Mouse (Mus musculus) midbrain, embryonic 14.5 days (tissue): ENCODE measurements around the gene Efhb. TPM values are rescaled to one million over a fixed set of nuclear protein-coding genes. Genes with fewer than 3 reads are reported as not detected.

Experiments used
- ATAC-seq: fragments of 200-750 bp; cut with Nextera tagmentation; 2 replicates; pipeline ENCODE4 v1.8.0; 2017; ENCODE audit warnings: moderate number of reproducible peaks, moderate library complexity; ENCODE audit not compliant: low FRiP score, low TSS enrichment
- DNase-seq: peaks from one replicate; pipeline ENCODE4 v3.0.0-alpha.2; 2015
- H3K27ac ChIP-seq: fragments of 300-500 bp; sonication (generic); replicated peaks from 2 replicates; pipeline ENCODE4 v1.5.1; 2014; ENCODE audit warnings: mild to moderate bottlenecking, low read depth, low read length, moderate library complexity
- H3K27me3 ChIP-seq: fragments of 300-500 bp; sonication (generic); 2 replicates; pipeline ENCODE4 v1.6.1; 2014; ENCODE audit warnings: low read length, control low read depth, mixed read lengths; ENCODE audit not compliant: control insufficient read depth, insufficient read depth
- H3K36me3 ChIP-seq: fragments of 300-500 bp; sonication (generic); 2 replicates; pipeline ENCODE4 v1.6.1; 2014; ENCODE audit warnings: low read length, control low read depth; ENCODE audit not compliant: control insufficient read depth, insufficient read depth
- H3K4me1 ChIP-seq: fragments of 300-500 bp; sonication (generic); 2 replicates; pipeline ENCODE4 v1.6.1; 2014; ENCODE audit warnings: mild to moderate bottlenecking, antibody characterized with exemption, low read length, control low read depth; ENCODE audit not compliant: control insufficient read depth, insufficient read depth
- H3K4me2 ChIP-seq: fragments of 300-500 bp; sonication (generic); 2 replicates; pipeline ENCODE4 v1.6.1; 2014; ENCODE audit warnings: mild to moderate bottlenecking, low read length, moderate library complexity
- H3K4me3 ChIP-seq: fragments of 300-500 bp; sonication (generic); replicated peaks from 2 replicates; pipeline ENCODE4 v1.5.1; 2014; ENCODE audit warnings: low read depth, low read length
- H3K9ac ChIP-seq: fragments of 300-500 bp; sonication (generic); replicated peaks from 2 replicates; pipeline ENCODE4 v1.6.1; 2014; ENCODE audit warnings: mild to moderate bottlenecking, low read length, moderate library complexity
- H3K9me3 ChIP-seq: fragments of 300-500 bp; sonication (generic); 2 replicates; pipeline ENCODE4 v1.6.1; 2016; ENCODE audit warnings: low read length, control low read depth, mixed read lengths; ENCODE audit not compliant: control insufficient read depth
- WGBS: fragments of 180-500 bp; shearing (Covaris S2); extraction: QIAGEN DNeasy Blood & Tissue Kit; methylation state at CpG from one replicate; pipeline ENCODE4 v1.1.7; 2014; 5-methylcytosine and 5-hydroxymethylcytosine counted together
- polyA plus RNA-seq: library from polyadenylated mRNA; unstranded; fragments of >200 nt; fragmentation: Nextera tagmentation; extraction: Ambion mirVana; gene quantifications from 2 replicates; pipeline ENCODE4 v1.2.1, GENCODE M21; 2014

Gene Efhb
- polyA plus RNA-seq: 0.94 and 0.97 TPM in 2 replicates

- Histone ChIP-seq H3K27ac (no peak within 1 kb of the TSS), H3K9ac (peak within 1 kb of the TSS; percentile 48), H3K4me2 (peak within 1 kb of the TSS; percentile 70), H3K9me3 (no peaks in the 10 kb centered on the region), H3K27me3 (no peaks in the 10 kb centered on the region), H3K36me3 (no peaks in the 10 kb centered on the region), H3K4me3 (peak within 1 kb of the TSS; percentile 38), H3K4me1 (0 out of 2 replicates have a peak, but pooled peaks cover 2% of the 10 kb centered on the region)
- peak; percentile 91 for ATAC-seq
- DNase-seq: peak; percentile 91
- WGBS: 20% methylated on average over 26 of the region's 26 CpGs
These were observed at the start of gene Efhb for GRCm38 (mm10) chr17:53462603-53463495. Efhb (minus strand) TSS chr17:53463321.

GRCm38 (mm10) chr17:53512311-53512951 is 49.3 kb upstream of the Efhb start:
- H3K27me3 ChIP-seq: no peaks in the 10 kb centered on the region
- H3K36me3 ChIP-seq: no peaks in the 10 kb centered on the region
- ATAC-seq (no peak), DNase-seq (peak; percentile 72)
- H3K27ac ChIP-seq: no peak overlapping the region
- no peaks in the 10 kb centered on the region for H3K4me1 ChIP-seq
- no peaks in the 10 kb centered on the region for H3K9me3 ChIP-seq
- WGBS: 83% methylated on average over 2 of the region's 2 CpGs
- H3K4me2 ChIP-seq: no peak overlapping the region
- H3K4me3 ChIP-seq: no peak overlapping the region
- no peak overlapping the region for H3K9ac ChIP-seq

GRCm38 (mm10) chr17:53502966-53503365 is 39.8 kb upstream of the Efhb start:
- DNase-seq: no peak
- Histone ChIP-seq H3K27ac (no peak overlapping the region), H3K9ac (no peak overlapping the region), H3K4me2 (no peak overlapping the region), H3K4me1 (no peaks in the 10 kb centered on the region), H3K9me3 (no peaks in the 10 kb centered on the region), H3K27me3 (no peaks in the 10 kb centered on the region), H3K36me3 (peaks cover 60% of the 10 kb centered on the region), H3K4me3 (no peak overlapping the region)
- no peak for ATAC-seq
- WGBS: 96% methylated on average over 2 of the region's 2 CpGs

- 91% methylated on average over 1 of the region's 1 CpGs for WGBS
These were observed 25.9 kb upstream of the Efhb start for GRCm38 (mm10) chr17:53489007-53489378.

GRCm38 (mm10) chr17:53488291-53489006 is 25.3 kb upstream of the Efhb start:
- DNase-seq: no peak

More at GRCm38 (mm10) chr17:53489007-53489378, 25.9 kb upstream of the Efhb start:
- H3K9me3 ChIP-seq: no peaks in the 10 kb centered on the region
- H3K27me3 ChIP-seq: no peaks in the 10 kb centered on the region
- peaks cover 41% of the 10 kb centered on the region for H3K36me3 ChIP-seq
- H3K27ac ChIP-seq: no peak overlapping the region
- ATAC-seq: no peak
- no peaks in the 10 kb centered on the region for H3K4me1 ChIP-seq
- H3K4me2 ChIP-seq: no peak overlapping the region
- no peak overlapping the region for H3K9ac ChIP-seq
- DNase-seq: no peak
- no peak overlapping the region for H3K4me3 ChIP-seq

GRCm38 (mm10) chr17:53480433-53480832 is 17.3 kb upstream of the Efhb start:
- no peak for ATAC-seq

More at GRCm38 (mm10) chr17:53488291-53489006, 25.3 kb upstream of the Efhb start:
- no peak overlapping the region for H3K4me3 ChIP-seq
- peaks cover 39% of the 10 kb centered on the region for H3K36me3 ChIP-seq
- no peak overlapping the region for H3K9ac ChIP-seq
- no peak for ATAC-seq
- 95% methylated on average over 4 of the region's 4 CpGs for WGBS
- H3K9me3 ChIP-seq: no peaks in the 10 kb centered on the region
- no peak overlapping the region for H3K4me2 ChIP-seq
- H3K27me3 ChIP-seq: no peaks in the 10 kb centered on the region
- H3K4me1 ChIP-seq: no peaks in the 10 kb centered on the region
- H3K27ac ChIP-seq: no peak overlapping the region

GRCm38 (mm10) chr17:53479604-53480041 is 16.5 kb upstream of the Efhb start:
- Histone ChIP-seq H3K4me1 (peaks cover 17% of the 10 kb centered on the region), H3K9me3 (no peaks in the 10 kb centered on the region), H3K36me3 (peaks cover 6% of the 10 kb centered on the region; the same call in 1 of the 2 replicates), H3K4me2 (peak overlapping the region; percentile 90), H3K9ac (peak overlapping the region; percentile 95), H3K4me3 (peak overlapping the region; percentile 96), H3K27me3 (no peaks in the 10 kb centered on the region), H3K27ac (peak overlapping the region; percentile 99)
- under 1% methylated on average over 33 of the region's 33 CpGs for WGBS
- DNase-seq (peak; percentile 66), ATAC-seq (peak; percentile 0; the same call in 1 of the 2 replicates)

More at GRCm38 (mm10) chr17:53480433-53480832, 17.3 kb upstream of the Efhb start:
- Histone ChIP-seq H3K27me3 (no peaks in the 10 kb centered on the region), H3K4me3 (peak overlapping the region; percentile 96), H3K9me3 (no peaks in the 10 kb centered on the region), H3K36me3 (peaks cover 8% of the 10 kb centered on the region; the same call in 1 of the 2 replicates), H3K9ac (peak overlapping the region; percentile 95), H3K27ac (no peak overlapping the region), H3K4me1 (peaks cover 17% of the 10 kb centered on the region), H3K4me2 (peak overlapping the region; percentile 90)
- DNase-seq: no peak
- WGBS: 54% methylated on average over 7 of the region's 7 CpGs
